Mouse (Mus musculus): ENCODE measurements around the gene E2f2. TPM values are rescaled to one million over a fixed set of nuclear protein-coding genes. Genes with fewer than 3 reads are reported as not detected.

Gene E2f2
- 10.0 and 14.5 TPM in 2 replicates for polyA plus RNA-seq (2015; fragmentation: Nextera tagmentation; extraction: Ambion mirVana)

GRCm38 (mm10) chr4:136172011-136172541, at the start of gene E2f2:
E2f2 (plus strand) TSS chr4:136172394.
- H3K4me3 ChIP-seq: peak within 1 kb of the TSS; percentile 76
- peak within 1 kb of the TSS; percentile 46 for H3K9ac ChIP-seq
- peak within 1 kb of the TSS; percentile 99 for H3K4me2 ChIP-seq
- H3K36me3 ChIP-seq: no peaks in the 10 kb centered on the region
- no peaks in the 10 kb centered on the region for H3K27me3 ChIP-seq
- H3K27ac ChIP-seq: peak within 1 kb of the TSS; percentile 82
- ATAC-seq (ENCODE audit: insufficient number of reproducible peaks, low FRiP score, low TSS enrichment, low read depth): no peak
- H3K4me1 ChIP-seq: peaks cover 50% of the 10 kb centered on the region
- no peaks in the 10 kb centered on the region for H3K9me3 ChIP-seq
- 0% methylated on average over 35 of the region's 35 CpGs for WGBS

GRCm38 (mm10) chr4:136123111-136123791, 48.9 kb upstream of the E2f2 start:
- H3K4me1 ChIP-seq: peaks cover 15% of the 10 kb centered on the region
- H3K27ac ChIP-seq: peak overlapping the region; percentile 58; the same call in 1 of the 2 replicates
- 59% methylated on average over 8 of the region's 8 CpGs for WGBS
- no peaks in the 10 kb centered on the region for H3K36me3 ChIP-seq
- no peak overlapping the region for H3K4me3 ChIP-seq
- no peaks in the 10 kb centered on the region for H3K9me3 ChIP-seq
- no peak overlapping the region for H3K4me2 ChIP-seq
- H3K27me3 ChIP-seq: no peaks in the 10 kb centered on the region
- ATAC-seq (ENCODE audit: insufficient number of reproducible peaks, low FRiP score, low TSS enrichment, low read depth): no peak
- H3K9ac ChIP-seq: no peak overlapping the region; the same call in 1 of the 2 replicates

DNA sequence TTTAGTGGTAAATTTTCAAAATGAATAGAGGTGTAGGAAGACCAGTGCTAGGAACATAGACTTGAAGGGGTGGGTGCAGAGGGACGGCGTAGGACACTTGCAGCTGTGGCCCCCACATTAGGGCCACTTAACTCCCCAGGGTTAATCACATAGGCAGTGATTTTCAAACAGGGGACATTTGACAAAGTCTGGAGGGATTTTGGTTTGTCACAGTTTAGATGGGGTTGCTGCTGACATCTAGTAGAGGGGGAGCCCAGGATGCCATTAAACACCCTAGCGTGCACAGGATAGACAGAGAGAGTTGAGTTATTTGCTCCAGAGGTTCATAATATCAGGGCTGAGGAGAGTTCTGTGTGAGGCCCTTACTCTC, 48.4 kb upstream of the E2f2 start:
- Histone ChIP-seq H3K9ac (no peak overlapping the region), H3K27ac (no peak overlapping the region), H3K36me3 (no peaks in the 10 kb centered on the region), H3K27me3 (no peaks in the 10 kb centered on the region), H3K4me3 (no peak overlapping the region), H3K4me1 (peaks cover 15% of the 10 kb centered on the region), H3K4me2 (no peak overlapping the region), H3K9me3 (no peaks in the 10 kb centered on the region)
- WGBS: 89% methylated on average over 3 of the region's 3 CpGs
- no peak for ATAC-seq (ENCODE audit: insufficient number of reproducible peaks, low FRiP score, low TSS enrichment, low read depth)

GRCm38 (mm10) chr4:136124581-136124980, 47.6 kb upstream of the E2f2 start:
- Histone ChIP-seq H3K4me2 (no peak overlapping the region), H3K36me3 (no peaks in the 10 kb centered on the region), H3K4me3 (no peak overlapping the region), H3K27me3 (no peaks in the 10 kb centered on the region), H3K4me1 (peaks cover 11% of the 10 kb centered on the region), H3K27ac (no peak overlapping the region), H3K9me3 (no peaks in the 10 kb centered on the region), H3K9ac (no peak overlapping the region)
- WGBS: 98% methylated on average over 4 of the region's 4 CpGs
- ATAC-seq (ENCODE audit: insufficient number of reproducible peaks, low FRiP score, low TSS enrichment, low read depth): no peak

- WGBS: 83% methylated on average over 11 of the region's 11 CpGs
- no peak overlapping the region for H3K4me3 ChIP-seq
- no peaks in the 10 kb centered on the region for H3K36me3 ChIP-seq
- H3K4me1 ChIP-seq: peaks cover 4% of the 10 kb centered on the region; the same call in 1 of the 2 replicates
- H3K9ac ChIP-seq: no peak overlapping the region
- no peak for ATAC-seq (ENCODE audit: insufficient number of reproducible peaks, low FRiP score, low TSS enrichment, low read depth)
- no peak overlapping the region for H3K27ac ChIP-seq
- no peaks in the 10 kb centered on the region for H3K27me3 ChIP-seq
- H3K4me2 ChIP-seq: no peak overlapping the region
- no peaks in the 10 kb centered on the region for H3K9me3 ChIP-seq
Measured at GRCm38 (mm10) chr4:136125458-136125857, 46.7 kb upstream of the E2f2 start.

DNA sequence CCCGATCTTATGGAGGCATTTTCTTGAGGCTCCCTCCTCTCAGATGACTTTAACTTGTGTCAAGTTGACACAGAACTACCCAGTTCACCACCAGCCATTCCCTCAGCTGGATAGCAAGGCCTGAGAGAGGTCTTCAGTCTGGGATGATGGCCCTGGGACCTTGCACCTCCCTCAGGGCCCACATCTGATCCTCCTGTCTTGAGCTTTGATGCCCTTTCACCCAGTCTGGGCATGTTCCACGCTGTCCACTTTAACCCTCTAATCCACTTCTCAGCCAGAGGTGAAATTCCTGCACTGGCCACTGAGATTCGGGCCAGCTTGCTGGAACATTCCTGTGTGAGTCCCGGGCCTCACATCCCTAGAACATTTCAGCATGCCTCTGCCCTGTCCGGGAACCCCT, 46.2 kb upstream of the E2f2 start:
- peaks cover 4% of the 10 kb centered on the region; the same call in 1 of the 2 replicates for H3K4me1 ChIP-seq
- no peaks in the 10 kb centered on the region for H3K27me3 ChIP-seq
- 65% methylated on average over 5 of the region's 5 CpGs for WGBS
- H3K4me3 ChIP-seq: no peak overlapping the region
- H3K9ac ChIP-seq: no peak overlapping the region
- no peaks in the 10 kb centered on the region for H3K9me3 ChIP-seq
- H3K4me2 ChIP-seq: no peak overlapping the region
- no peak for ATAC-seq (ENCODE audit: insufficient number of reproducible peaks, low FRiP score, low TSS enrichment, low read depth)
- H3K36me3 ChIP-seq: no peaks in the 10 kb centered on the region
- H3K27ac ChIP-seq: no peak overlapping the region

DNA sequence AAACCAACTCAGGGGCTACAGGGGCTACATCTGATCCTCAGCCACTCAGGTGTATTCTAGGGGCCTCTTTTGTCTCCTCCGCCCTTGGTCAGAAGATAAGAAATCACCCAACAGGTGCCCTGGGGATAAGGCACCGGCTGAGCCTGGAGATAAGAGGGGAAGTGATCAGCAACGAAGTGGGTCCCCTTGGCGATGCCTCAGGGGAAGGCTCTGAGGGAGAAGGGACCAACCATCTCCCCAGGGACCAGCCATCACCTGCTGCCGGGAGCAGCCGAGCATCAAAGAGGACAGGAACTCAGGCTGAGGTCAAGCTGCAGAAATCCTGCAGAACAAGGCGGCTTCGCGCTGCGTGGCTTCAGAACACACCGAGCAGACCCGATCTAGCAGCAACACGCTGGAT, 44.5 kb upstream of the E2f2 start:
- Histone ChIP-seq H3K9me3 (no peaks in the 10 kb centered on the region), H3K4me2 (no peak overlapping the region), H3K27ac (no peak overlapping the region), H3K9ac (no peak overlapping the region), H3K36me3 (no peaks in the 10 kb centered on the region), H3K4me3 (no peak overlapping the region), H3K27me3 (no peaks in the 10 kb centered on the region), H3K4me1 (peaks cover 4% of the 10 kb centered on the region; the same call in 1 of the 2 replicates)
- ATAC-seq (ENCODE audit: insufficient number of reproducible peaks, low FRiP score, low TSS enrichment, low read depth): no peak
- 62% methylated on average over 13 of the region's 13 CpGs for WGBS

DNA sequence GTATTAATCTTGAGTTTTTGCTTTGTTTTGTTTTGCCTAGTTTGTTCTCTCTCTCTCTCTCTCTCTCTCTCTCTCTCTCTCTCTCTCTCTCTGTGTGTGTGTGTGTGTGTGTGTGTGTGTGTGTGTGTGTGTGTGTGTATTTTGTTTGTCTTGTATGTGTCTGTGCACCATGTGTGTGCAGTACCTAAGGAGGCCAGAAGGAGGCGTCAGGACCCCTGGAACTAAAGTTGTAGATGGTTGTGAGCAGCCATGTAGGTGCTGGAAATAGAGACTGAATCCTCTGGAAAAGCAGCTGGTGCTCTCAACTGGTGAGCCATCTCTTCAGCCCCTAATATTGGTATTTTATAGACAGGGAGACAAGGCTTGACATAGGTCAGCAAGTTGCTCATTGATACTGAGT, 42.4 kb upstream of the E2f2 start:
- H3K27ac ChIP-seq: no peak overlapping the region
- no peaks in the 10 kb centered on the region for H3K36me3 ChIP-seq
- H3K4me3 ChIP-seq: no peak overlapping the region
- no peaks in the 10 kb centered on the region for H3K27me3 ChIP-seq
- H3K4me1 ChIP-seq: peaks cover 17% of the 10 kb centered on the region
- no peak for ATAC-seq (ENCODE audit: insufficient number of reproducible peaks, low FRiP score, low TSS enrichment, low read depth)
- H3K4me2 ChIP-seq: no peak overlapping the region
- WGBS: 92% methylated on average over 1 of the region's 1 CpGs
- H3K9ac ChIP-seq: no peak overlapping the region
- H3K9me3 ChIP-seq: no peaks in the 10 kb centered on the region

- no peaks in the 10 kb centered on the region for H3K27me3 ChIP-seq
- peak overlapping the region; percentile 43; the same call in 1 of the 2 replicates for H3K4me3 ChIP-seq
- peaks cover 41% of the 10 kb centered on the region for H3K4me1 ChIP-seq
- H3K4me2 ChIP-seq: peak overlapping the region; percentile 79; the same call in 1 of the 2 replicates
- no peaks in the 10 kb centered on the region for H3K9me3 ChIP-seq
- no peaks in the 10 kb centered on the region for H3K36me3 ChIP-seq
- H3K9ac ChIP-seq: no peak overlapping the region
- 36% methylated on average over 9 of the region's 9 CpGs for WGBS
- ATAC-seq (ENCODE audit: insufficient number of reproducible peaks, low FRiP score, low TSS enrichment, low read depth): no peak
- peak overlapping the region; percentile 98 for H3K27ac ChIP-seq
Measured at GRCm38 (mm10) chr4:136133801-136134200, 38.4 kb upstream of the E2f2 start.

DNA sequence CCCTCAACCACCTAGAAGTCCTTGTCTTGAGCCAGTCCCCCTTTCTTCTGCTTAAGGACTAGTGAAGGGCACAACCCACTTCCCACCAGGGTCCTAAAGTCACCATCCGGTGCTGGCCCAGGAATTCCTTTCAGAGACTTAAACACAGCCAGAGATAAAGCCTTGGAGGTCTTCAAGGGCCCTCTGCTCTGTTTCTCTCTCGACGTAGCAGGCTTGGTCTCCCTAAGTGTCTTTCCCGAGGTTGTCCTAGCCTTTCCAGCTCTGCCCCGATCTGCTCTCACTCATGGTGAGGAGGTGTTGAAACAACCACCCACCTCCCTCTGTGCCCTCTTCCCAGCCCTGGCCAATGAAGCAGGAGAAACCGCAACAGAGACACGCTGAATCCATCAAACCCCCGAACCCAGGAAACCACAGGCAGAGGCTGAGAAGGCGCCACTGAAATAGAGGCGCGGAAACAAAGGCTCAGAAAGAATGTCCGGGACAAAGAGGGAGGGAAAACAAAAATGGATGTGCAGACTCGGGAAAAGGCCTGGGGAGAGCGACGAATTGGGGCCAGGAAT, 37.7 kb upstream of the E2f2 start:
- H3K36me3 ChIP-seq: no peaks in the 10 kb centered on the region
- H3K27ac ChIP-seq: peak overlapping the region; percentile 98
- H3K4me1 ChIP-seq: peaks cover 48% of the 10 kb centered on the region
- WGBS: 3% methylated on average over 15 of the region's 15 CpGs
- peak overlapping the region; percentile 79 for H3K4me2 ChIP-seq
- no peaks in the 10 kb centered on the region for H3K9me3 ChIP-seq
- ATAC-seq (ENCODE audit: insufficient number of reproducible peaks, low FRiP score, low TSS enrichment, low read depth): no peak
- H3K4me3 ChIP-seq: peak overlapping the region; percentile 43
- peak overlapping the region; percentile 48 for H3K9ac ChIP-seq
- H3K27me3 ChIP-seq: no peaks in the 10 kb centered on the region

- peak overlapping the region; percentile 43 for H3K4me3 ChIP-seq
- peak overlapping the region; percentile 98 for H3K27ac ChIP-seq
- H3K4me1 ChIP-seq: peaks cover 55% of the 10 kb centered on the region
- no peaks in the 10 kb centered on the region for H3K27me3 ChIP-seq
- 2% methylated on average over 48 of the region's 50 CpGs for WGBS
- no peaks in the 10 kb centered on the region for H3K36me3 ChIP-seq
- H3K4me2 ChIP-seq: peak overlapping the region; percentile 79
- H3K9me3 ChIP-seq: no peaks in the 10 kb centered on the region
- peak overlapping the region; percentile 48 for H3K9ac ChIP-seq
- ATAC-seq (ENCODE audit: insufficient number of reproducible peaks, low FRiP score, low TSS enrichment, low read depth): peak; percentile 40; the same call in 1 of the 2 replicates
Measured at GRCm38 (mm10) chr4:136134978-136135873, 37.0 kb upstream of the E2f2 start.
